Mouse (Mus musculus): ENCODE data around the gene Hand2.

Hand2 gene

DNA sequence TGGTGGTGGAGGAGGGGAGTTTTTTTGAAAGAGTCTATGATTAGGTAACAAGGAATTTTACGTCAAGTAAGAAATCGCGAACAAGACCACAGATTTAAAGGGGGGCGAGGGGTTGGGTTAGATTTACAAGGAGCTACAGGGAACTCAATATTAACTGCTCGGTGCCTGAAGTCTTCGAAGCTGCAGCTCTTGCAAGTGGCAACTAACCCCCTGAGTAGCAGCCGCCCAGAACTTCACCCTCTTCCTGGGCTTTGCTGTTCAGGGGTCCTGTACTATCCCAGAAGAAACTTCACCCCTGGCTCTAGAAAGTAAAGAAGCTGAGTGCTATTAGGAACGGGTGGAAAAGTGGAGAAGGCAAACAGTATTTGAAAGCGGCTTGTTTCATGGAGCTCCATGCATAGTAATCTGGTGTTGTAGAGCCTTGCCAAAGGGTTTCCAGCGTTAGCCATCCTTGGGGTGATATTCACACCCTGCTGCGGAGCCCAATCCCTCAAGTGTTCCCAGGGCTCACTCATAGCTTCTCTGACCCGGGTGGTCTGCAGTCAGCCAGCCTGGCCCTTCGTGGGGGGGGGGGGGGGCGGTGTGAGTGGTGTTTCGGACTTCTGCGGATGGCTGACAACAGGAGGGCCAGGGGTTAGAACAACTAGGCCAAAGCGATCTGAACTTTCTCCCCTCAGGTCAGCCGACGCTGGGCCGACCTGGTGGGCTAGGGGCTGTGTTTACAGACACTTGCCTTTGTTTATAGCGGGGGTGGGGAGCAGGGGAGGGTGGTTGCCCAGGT, 4.5 kb downstream of the Hand2 start:
- no peak for DNase-seq

DNA sequence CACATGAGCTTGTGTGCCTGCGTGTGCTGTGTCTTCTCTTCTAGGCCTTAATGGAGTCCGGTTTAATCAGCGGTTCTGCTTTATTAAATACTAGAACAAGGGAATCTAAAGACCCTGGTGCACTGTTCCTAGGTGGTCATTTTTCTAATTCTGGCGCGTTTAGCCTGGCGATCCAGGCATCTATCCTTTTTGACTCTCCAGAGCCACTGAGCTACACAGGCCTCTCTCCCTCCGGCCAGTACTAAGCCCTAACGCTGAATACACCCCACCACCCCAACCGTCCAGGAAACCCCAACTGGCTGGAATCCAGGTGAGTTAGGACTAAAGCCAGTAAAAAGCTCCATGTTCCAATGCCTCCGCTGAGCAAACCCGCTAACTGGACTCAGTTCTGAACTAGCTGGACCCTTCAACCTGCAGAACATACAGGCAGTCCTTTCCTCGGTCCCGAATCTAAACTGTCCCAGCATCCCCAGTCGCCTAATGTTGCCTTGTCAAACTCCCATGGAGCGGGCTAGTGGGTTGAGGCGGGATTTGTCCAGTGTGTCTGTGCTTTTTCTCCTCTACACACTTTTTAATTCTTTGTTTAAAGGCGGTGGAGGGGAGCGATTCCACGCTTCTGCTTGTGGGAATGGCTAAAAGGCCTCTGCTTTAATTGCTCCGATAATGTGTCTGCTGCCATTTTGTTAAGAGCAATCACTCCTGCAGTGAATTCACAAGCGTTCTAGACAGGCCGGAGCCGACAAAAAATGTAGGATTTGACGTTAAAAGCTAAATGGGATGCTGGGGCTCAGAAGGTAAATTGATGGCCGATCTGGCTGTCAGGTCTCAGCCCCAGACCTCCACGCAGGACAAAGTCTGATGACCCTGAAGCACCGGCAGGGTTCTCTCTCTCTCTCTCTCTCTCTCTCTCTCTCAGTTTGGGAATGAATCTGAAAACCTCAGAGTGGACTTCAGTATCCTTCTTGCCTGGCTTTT, 5.6 kb downstream of the Hand2 start:
- DNase-seq = no peak

DNA sequence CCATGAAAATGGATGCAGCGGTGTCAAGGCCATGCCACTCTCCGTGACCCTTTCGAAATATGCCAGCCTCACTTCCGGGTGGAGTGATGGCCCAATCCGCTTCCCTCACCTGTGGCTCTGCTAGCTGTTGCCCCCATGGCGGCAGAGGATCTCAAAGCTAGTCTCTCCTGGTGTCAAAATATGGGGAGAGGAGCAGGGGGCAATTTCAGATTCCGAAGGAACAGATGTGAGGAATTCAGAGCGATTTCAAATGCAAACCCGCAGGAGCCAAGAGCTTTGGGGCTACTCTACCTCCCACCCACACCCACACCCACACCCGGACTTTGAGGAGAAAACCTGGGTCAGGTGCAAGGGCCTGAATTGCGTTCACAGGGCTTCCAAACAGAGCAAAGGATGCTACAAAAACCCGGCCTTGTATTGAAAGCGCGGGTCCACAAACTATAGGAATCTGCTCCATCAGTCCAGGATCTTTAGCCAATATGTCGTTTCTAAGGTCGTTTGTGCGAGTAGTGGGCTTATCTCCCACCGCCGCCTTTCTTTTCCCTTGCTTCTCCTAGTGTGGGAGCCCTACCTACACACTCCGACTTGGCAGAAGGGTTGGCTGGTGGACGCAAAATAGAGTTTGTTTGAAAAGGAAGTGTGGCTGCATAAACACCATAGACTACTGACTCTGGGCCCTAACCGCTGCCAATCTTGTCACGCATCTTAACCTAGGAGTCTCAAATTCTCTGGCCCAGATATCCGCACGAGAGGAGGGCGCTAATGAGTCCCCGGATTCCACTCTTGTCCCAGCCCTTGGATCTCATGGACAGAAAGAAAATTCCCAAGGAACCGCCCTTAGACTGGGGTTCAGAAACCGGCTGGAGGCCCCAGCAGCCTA, 6.7 kb downstream of the Hand2 start:
- DNase-seq = peak in 1 of 2 experiments; percentile 21

DNA sequence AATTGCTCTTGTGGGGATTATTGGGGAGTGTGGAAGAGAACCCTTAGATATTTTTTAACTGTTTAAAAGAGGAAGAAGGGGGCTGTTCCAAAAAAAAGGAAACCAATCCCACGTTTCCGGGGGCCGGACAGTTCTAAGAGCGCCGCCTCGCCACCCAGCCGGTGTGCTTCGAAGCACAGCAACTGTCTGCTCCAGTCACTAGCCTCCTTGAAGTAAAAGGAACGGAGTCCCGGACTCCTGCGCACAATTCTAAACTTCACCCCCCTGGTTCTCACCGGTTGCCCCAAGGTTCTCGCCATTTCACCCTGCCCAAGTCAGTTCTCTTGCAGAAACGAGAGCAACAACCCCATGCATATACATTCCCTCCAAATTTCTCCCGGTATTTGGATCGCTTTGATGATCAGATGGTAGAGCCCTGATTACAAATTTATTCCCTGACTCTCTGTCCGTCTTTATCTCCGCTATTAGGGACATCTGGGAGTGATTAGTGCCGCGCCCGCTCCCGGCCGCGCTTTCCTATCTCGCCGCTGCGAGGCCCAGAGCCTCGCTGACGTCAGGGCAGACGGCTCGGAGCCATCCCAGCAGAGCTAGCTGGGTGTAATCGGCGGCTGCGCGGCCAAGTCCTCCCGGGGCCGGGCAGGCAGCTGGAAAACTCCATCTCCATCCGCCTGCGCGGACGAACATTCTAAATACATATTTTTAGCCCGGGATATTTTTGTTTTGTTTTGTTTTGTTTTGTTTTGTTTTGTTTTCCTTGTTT, 7.6 kb downstream of the Hand2 start:
- peak; percentile 39 to 50 for DNase-seq

DNA sequence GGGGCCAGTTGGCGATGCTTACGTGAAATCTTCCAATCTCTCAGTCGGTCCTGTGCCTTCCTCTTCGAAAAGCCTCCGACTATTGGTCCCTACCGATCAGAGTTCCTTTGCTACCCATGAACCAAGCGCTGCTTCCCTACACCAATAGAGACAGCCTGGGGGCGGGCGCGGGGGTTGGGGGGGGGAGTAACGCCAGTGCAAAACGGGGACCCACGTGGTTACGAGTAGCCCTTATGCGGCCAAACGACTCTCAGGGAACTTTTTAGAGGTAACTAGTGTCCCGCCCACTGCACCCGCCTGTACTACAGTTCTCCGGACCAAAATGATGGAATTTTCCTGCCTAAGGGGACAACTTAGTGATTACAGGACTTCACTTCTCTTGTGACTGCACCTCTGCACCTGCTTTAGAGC, 8.2 kb downstream of the Hand2 start:
- no peak for DNase-seq

DNA sequence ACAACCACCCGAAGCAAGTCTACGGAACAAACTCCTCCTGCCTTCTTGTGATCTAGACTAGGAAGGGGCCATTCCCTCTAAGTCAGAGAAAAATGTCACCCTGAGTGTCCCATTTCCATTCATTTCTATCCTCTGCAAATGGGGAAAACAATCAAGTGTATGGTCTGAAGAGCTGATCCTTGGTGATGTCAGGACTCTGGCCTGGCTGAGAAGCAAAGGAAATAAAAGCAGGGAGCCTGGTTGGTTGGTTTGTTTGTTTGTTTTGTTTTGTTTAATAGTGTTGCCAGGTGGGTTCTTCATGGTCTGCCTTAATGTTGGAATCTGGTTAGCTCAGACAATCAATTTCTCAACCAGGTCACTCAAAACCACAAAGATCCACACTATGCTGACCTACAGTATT, 9.3 kb downstream of the Hand2 start:
- DNase-seq = no peak

DNA sequence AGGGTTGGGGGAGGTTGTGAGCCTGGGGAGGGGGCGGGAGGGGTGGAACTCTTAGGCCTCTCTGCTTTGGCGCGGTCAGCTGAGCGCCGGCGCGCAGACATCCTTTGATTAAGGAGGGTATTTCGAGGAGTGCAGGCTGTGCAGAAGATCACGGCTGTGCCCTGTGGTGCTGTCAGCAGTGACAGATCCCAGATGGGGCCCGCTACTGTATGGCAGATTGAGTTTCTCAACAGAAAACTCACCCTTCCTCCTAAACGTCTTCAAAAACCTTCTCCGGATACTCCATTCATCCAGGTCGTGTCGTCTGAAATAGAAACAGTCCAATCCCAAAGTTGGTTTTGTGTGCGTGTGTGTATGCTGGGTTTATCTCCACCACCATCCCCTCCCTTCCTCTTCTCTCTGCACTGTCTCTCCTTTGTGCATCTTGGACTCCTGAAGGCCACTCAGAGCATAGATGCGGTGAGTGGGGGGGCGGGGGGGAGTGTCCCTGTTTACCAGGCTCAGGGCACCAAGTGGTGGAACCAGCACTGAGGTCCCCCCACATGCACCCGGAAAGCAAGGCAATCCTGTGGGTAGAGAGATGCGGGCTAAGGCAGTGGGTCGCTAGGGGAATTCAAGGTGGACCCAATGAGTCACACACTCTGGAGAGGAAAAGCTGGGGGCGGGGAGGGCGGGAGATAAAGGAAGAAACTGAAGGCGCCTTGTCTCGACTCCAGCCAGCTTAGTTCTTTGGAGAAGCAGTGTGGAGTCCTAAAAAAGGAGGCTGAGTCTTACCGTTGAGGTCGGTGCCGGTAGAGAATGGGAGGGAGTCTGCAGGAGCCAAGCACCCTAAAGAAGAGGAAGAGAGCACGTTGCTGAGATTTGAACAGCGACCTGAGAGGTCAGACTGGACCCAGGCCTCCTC, 11.2 kb downstream of the Hand2 start:
- no peak for DNase-seq

DNA sequence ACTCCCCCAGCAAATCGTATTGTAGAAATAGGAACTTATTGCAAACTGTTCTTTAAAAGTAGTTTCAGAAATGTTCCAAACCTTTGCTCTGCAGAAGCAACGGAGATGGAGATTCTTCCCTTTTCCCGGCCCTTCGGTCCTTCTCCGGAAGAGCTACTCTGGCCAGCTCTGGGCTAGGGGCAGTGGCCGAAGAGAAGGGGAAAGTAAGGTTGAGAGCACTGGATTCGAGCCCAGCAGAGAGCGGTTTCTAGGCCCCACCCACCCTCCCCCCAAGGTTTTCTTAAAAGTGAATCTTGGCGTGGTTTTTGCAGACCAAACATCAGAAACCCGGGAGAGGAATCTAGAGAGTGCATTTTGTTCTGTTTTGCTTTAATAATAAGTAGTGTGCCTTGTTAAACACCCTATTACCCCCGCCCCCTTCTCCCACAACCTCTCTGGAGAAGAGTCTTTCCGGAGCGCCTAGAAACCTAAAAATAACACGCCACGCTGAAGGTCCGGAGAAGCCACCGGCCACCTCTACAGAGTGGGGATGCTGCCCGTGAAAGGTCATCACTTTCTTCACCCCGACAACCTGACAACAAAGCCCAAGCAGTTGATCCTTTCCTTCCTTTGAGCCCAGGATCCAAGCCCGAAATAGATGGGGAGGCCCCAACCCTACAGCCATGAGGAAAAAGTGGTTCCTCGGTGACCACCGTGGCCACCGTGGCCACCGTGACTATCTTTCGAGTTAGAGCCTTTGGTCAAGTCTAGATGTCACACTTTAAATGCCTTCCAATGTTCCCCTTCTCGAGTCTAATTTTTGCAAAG, 12.1 kb downstream of the Hand2 start:
- DNase-seq = no peak

DNA sequence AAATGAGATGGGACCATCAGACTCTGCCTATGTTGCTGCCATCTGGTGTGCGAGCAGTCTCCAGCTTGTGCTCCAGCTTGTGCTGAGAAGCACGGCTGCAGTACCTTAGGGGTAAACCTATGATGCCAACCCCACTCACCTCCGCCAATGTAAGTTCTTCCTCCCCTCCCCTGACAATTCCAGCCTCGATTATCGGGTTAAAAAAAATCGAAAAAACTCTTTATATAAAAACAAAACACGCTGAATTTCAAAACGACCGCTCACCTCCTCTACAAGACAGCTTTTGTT, 12.6 kb downstream of the Hand2 start:
- DNase-seq = no peak

DNA sequence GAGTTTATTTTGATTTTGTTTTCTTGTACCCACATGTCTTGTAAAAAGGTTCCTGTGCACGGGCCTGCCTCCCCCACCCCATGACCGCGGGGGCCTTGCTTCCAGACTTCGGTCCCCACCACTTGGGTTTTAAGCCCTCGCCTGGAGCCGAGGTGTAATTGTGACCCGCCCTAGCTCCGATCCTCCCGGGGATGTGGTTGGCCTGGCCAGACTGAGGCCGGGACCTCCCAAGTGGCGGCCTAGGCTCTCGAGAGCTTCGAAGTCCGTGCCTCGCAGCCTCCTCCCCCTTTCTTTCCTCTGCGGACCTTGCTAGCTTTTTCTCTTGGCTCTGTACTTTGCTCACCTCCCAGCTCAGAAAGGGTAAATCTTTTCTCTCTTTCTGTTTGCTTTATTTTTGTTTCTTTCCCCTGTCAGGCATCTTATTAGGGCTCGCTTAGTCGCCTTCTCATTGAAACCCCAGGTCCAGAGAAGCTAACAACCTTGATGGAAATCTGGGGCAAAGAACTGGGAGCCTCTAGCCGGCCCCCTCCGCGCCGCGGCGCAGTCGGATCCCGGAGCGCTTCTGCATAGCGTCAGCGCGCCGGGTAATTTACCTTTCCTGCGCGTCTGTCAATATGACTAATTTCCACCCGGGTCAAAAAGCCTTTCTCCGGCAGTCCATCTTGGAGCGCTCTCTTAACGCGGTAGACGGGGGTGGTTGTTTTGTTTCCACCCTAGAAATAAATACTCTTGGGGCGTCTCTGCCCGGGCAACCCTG, 13.2 kb downstream of the Hand2 start:
- DNase-seq = no peak

DNA sequence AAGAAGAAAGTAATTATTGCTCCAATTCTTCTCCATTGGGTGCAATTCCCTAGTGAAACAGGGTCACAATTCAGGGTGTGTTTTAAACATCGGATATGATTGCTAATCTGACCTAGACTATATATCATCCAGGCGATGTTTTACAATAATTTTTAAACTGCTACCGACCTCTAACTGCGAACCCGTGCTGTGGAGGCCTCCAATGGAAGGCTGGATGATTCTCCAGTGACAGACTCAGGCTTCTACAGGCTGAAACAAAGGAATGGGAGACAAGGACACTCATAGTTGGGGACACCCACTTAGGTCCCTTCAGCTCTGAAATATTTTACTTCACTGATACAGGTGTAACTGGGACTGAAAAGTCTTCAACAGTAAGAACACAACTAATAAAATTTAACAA, 13.9 kb downstream of the Hand2 start:
- no peak for DNase-seq

DNA sequence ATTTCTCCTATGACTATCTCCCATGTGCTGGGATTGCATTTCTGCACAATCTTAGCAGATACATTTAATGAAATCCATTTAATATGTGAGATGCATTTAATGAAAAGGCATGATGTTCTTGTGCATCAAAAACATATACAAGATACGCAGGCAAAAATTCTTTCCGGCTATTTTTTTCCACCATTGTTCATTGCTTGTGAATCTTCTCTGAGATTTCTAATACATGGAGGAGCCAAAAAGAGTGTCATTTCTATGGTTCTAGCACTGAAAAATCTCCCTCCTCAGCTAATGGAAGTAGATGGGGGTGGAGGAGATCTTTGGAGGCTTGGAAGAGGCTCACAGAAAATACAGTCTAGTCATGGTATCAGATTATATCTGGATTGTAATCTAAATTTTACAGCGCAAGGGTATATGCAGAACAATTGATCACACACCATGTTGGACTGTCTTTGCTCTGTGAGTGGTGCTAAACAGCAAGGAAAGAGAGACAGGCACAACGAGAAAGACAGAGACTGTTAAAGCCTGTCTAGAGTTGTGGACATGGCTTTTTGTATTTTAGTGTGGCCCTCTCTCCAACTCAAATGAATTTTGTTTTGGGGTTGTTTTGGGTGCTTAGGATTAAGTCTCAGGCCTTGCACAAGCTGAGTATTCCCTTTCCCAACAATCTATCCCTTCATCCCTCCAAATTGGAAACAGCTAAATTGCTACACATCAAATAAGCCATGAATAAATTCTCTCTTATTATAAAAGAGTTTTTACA, 16.7 kb downstream of the Hand2 start:
- DNase-seq = no peak

DNA sequence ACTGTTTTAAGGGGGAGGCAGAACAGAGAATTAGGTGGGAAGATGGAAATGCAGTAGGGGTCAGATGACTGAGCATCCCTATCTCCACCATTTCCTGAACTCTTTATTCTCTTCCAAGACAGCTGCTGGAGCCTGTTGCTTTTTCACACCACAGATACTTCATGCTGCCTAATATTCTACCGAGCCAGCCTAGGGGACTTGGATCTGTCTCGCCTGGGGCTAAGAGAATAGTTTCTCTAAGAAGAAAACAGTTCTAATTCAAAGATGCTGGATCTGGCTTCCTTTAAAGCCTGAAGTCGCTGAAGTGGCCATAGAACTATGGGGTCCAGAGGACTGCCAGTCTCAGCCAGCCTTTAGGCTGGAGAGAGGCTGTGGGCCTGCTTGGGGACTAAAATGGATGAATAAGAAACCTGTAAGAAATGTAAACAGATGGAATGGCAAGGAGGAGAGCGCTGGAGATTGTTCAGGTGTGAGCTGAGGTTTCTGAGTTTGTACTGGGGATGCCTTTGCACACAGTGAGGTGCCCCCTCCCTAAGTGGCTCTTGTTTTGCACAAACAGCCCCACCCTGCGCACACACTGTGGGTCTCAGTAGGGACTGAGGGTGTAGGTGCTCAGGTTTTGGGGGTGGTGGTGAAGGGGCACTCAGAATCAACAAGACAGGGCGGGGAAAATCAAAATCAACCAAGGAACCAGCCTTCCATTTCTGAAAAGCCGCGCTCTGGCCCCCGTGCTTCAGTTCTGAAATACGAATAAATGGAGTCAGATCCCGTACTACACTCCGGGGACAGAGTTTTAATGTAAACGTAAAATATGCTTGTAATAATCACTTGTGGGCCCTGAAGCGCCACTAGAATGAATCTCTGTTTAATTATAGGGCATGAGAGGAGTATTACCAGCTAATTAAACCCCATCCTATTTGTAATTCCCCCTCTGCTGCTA, 19.2 kb downstream of the Hand2 start:
- no peak for DNase-seq

DNA sequence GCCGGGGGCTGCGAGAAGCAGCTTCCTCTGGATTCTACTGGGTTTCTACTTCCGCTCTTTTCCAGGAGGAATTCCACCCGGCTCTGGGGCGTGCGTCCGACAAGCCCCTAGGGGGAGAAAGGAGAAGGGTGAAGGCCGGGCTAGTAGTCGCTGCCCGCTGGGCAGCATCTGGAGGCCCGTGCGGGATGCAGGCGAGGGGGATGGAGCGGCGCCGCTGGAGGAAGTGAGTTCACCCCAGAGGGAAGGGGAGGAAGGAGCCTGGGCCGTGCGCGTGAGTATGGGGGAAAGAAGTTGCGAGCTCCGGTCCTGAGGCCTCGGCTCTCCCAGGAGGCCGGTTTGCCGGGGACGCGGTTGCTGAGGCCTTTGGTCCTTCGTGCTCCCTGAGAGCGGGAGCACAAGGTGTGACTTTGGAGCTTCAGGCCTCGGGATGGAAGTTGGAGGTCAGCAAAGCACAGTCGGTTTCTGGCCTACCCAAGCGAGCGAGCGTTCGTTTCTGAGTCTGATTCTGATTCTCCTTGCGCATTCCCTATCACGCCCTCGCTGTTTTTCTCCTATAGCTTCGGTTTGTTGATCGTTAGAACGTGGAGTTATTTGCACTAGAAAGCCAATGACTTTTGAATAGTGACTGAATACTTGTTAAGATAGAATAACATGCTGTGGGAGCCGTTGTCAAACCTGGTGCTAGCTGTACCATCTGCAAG, 20.2 kb downstream of the Hand2 start:
- no peak for DNase-seq

DNA sequence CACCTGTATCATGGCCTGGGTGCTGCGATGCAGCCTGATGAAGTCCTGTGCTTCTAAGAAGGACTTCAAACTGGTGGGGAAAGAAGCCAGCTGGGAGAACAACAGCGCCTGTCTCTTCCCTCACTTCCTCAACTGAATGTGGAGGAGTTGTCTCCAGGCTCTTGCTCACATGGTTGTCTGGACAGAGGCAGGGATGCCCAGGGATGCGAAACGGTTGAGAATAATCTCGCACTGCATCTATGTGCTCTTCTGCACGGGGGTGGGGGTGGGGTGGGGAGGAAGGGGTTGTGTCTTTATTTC, 20.7 kb downstream of the Hand2 start:
- no peak for DNase-seq

DNA sequence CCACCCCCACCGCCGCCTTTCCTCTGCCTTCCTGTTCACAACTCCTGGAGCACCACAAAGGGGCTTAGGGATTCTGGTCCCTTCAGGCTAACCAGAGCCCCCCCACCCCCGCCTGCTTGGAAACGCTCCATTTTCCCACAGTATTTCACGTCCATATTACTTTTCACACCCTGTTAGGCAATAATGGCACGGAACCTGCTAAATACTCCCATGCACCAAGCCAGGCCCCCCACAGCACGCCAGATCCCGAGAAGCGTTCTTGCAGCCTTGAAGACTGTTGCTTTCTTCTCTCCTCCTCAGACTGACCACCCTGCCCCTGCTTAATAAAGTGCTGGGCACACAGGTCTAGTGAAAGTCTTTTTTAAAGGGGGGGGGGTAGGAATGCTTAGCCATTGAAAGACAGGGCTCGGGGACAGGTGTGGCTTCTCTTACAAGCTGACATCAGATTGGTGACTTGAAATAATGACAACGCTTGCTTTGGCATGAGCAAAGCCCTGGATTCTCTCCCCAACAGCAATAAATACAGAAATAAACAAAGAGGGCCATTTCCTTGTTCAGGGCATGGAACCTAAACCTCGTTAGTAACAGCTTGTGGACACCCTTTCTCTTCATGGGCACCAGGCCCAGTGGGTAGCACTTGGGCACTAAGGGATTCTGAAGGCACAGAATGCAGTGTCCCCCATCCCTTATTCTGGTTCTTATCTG, 21.8 kb downstream of the Hand2 start:
- no peak for DNase-seq

All from cerebellum, postnatal 25 days (tissue).